Mouse (Mus musculus) intestine, postnatal 0 days (tissue): Measurements from ENCODE around the gene Trim56. TPM values are rescaled to one million over a fixed set of nuclear protein-coding genes. Genes with fewer than 3 reads are reported as not detected.
A peak's percentile ranks its signal among the peaks of the same experiment; 100 is the strongest.

Source experiments
- ATAC-seq: fragments of 200-750 bp; cut with Nextera tagmentation; 2 replicates; pipeline ENCODE4 v1.8.0; 2017; ENCODE audit warnings: mild to moderate bottlenecking, moderate TSS enrichment, moderate library complexity
- H3K27ac ChIP-seq: fragments of 300-500 bp; sonication (generic); 2 replicates; pipeline ENCODE4 v1.5.1; 2014; ENCODE audit warnings: mild to moderate bottlenecking, low read depth, low read length, moderate library complexity
- H3K27me3 ChIP-seq: fragments of 300-500 bp; sonication (generic); replicated peaks from 2 replicates; pipeline ENCODE4 v1.6.1; 2014; ENCODE audit warnings: low read length, mixed read lengths; ENCODE audit not compliant: control insufficient read depth, insufficient read depth
- H3K36me3 ChIP-seq: fragments of 300-500 bp; sonication (generic); 2 replicates; pipeline ENCODE4 v1.6.1; 2014; ENCODE audit warnings: mild to moderate bottlenecking, moderate library complexity; ENCODE audit not compliant: control insufficient read depth, insufficient read depth
- H3K4me1 ChIP-seq: fragments of 300-500 bp; sonication (generic); replicated peaks from 2 replicates; pipeline ENCODE4 v1.6.1; 2014; ENCODE audit warnings: antibody characterized with exemption, low read length, mixed read lengths; ENCODE audit not compliant: control insufficient read depth, insufficient read depth
- H3K4me2 ChIP-seq: fragments of 300-500 bp; sonication (generic); replicated peaks from 2 replicates; pipeline ENCODE4 v1.6.1; 2014; ENCODE audit warnings: low read depth, mild to moderate bottlenecking, moderate library complexity
- H3K4me3 ChIP-seq: fragments of 300-500 bp; sonication (generic); 2 replicates; pipeline ENCODE4 v1.5.1; 2014; ENCODE audit warnings: low read depth, low read length
- H3K9ac ChIP-seq: fragments of 300-500 bp; sonication (generic); 2 replicates; pipeline ENCODE4 v1.6.1; 2014; ENCODE audit warnings: mild to moderate bottlenecking, low read depth, low read length
- H3K9me3 ChIP-seq: fragments of 300-500 bp; sonication (generic); 2 replicates; pipeline ENCODE4 v1.6.1; 2016; ENCODE audit warnings: mixed run types; ENCODE audit not compliant: control insufficient read depth
- CTCF ChIP-seq: sonication (generic); IDR thresholded peaks from 2 replicates; pipeline ENCODE4 v1.5.1; 2016; ENCODE audit warnings: low read depth, mild to moderate bottlenecking, control low read depth, antibody characterized with exemption, moderate library complexity
- WGBS: fragments of 180-500 bp; shearing (Covaris S2); extraction: QIAGEN DNeasy Blood & Tissue Kit; methylation state at CpG from one replicate; pipeline ENCODE4 v1.1.7; 2014; 5-methylcytosine and 5-hydroxymethylcytosine counted together
- polyA plus RNA-seq: library from polyadenylated mRNA; unstranded; fragments of >200 nt; fragmentation: Nextera tagmentation; extraction: Ambion mirVana; gene quantifications from 2 replicates; pipeline ENCODE4 v1.2.1, GENCODE M21; 2015

Gene Trim56
- polyA plus RNA-seq, 1 experiment from 2014 or later, result 7.7 TPM

GRCm38 (mm10) chr5:137110863-137111262 is 5.1 kb downstream of the Trim56 start:
- no peak overlapping the region for H3K4me3 ChIP-seq
- WGBS, result 91% methylated on average over 12 of the region's 12 CpGs
- no peak overlapping the region for H3K9ac ChIP-seq
- no peak for ATAC-seq
- peaks cover 4% of the 10 kb centered on the region for H3K4me1 ChIP-seq
- no peak overlapping the region for H3K4me2 ChIP-seq
- peaks cover 37% of the 10 kb centered on the region for H3K36me3 ChIP-seq
- H3K9me3 ChIP-seq, result no peaks in the 10 kb centered on the region
- no peak for TF ChIP-seq CTCF
- H3K27me3 ChIP-seq, result no peaks in the 10 kb centered on the region
- no peak overlapping the region for H3K27ac ChIP-seq

DNA sequence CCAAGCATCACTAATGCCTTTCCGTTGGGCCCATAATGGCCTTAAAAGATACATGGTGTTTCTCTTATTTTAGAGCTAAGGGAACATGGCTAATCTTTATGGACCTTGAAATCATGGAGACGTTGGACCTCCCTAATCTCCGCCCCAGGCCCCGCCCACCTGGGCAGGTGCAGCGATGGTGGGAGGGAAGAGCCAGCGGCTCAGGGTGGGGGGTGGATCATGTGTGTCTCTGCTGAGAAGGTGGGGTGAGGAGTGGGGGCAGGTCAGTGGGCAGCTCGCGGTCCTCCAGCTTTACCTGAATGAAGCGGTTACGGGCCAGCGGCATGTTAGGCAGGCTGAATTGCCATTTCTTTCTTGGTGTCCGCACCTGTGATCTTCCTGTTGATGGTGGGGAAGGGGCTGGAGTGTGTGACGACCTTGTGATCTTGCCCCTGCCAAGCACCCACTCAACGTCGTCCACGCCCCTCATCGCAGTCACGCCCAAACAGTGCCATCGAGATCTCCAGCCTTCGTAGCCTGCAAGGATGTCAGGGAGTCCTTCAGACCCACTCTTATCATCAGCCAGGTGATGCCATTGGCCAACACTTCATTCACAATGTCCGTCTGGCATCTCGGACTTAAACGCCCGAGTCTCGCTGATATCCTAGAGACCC is 5.9 kb downstream of the Trim56 start:
- H3K4me2 ChIP-seq, result peak overlapping the region; percentile 30; the same call in 1 of the 2 replicates
- H3K9ac ChIP-seq, result no peak overlapping the region
- H3K9me3 ChIP-seq, result no peaks in the 10 kb centered on the region
- H3K4me3 ChIP-seq, result no peak overlapping the region
- no peak for TF ChIP-seq CTCF
- ATAC-seq, result no peak
- peaks cover 3% of the 10 kb centered on the region for H3K4me1 ChIP-seq
- H3K36me3 ChIP-seq, result peaks cover 37% of the 10 kb centered on the region
- no peaks in the 10 kb centered on the region for H3K27me3 ChIP-seq
- H3K27ac ChIP-seq, result no peak overlapping the region
- WGBS, result 60% methylated on average over 25 of the region's 25 CpGs

DNA sequence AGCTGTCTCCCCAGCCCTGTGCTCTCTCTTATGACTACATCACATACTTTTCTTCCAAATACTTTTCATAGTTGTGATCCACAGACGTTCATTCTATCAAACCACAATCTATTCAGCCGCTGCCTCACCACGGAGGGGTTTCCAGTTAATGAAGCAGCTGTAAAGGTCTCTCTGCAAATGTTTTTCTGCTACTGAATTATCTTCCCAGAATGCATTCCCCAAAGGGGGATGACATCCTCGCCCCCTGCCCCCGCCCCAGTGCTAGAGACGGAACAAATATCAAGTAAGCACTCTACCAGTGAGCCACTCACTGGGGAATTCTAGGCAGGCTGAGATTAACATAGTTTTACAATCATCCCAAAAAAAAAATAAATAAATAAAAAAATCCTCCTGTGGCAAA is 7.9 kb downstream of the Trim56 start:
- no peak overlapping the region for H3K9ac ChIP-seq
- H3K4me3 ChIP-seq, result no peak overlapping the region
- no peak overlapping the region for H3K27ac ChIP-seq
- no peaks in the 10 kb centered on the region for H3K27me3 ChIP-seq
- no peak for TF ChIP-seq CTCF
- no peaks in the 10 kb centered on the region for H3K4me1 ChIP-seq
- peaks cover 20% of the 10 kb centered on the region for H3K36me3 ChIP-seq
- 65% methylated on average over 6 of the region's 6 CpGs for WGBS
- H3K4me2 ChIP-seq, result no peak overlapping the region
- no peak for ATAC-seq
- H3K9me3 ChIP-seq, result no peaks in the 10 kb centered on the region

DNA sequence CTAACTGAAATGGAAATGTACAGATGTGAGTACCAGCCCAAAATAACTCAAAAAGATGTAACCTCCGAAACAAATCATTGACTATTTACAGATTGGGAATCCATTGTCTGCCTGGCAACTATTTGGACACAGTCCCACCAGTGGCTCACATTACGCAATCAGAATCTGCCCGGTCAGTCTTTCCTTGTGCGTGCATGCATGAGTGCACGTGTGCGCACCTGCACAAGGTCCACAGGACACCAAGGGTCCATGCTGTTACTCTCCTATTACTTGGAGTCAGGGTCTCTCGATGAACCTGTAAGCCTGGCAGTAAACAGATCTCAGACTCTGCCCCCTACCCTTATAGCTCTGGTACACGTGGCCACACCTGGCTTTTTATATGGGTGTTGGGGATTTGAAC is 8.3 kb downstream of the Trim56 start:
- no peaks in the 10 kb centered on the region for H3K4me1 ChIP-seq
- no peak for ATAC-seq
- no peak overlapping the region for H3K27ac ChIP-seq
- H3K9me3 ChIP-seq, result no peaks in the 10 kb centered on the region
- TF ChIP-seq CTCF, result no peak
- H3K4me3 ChIP-seq, result no peak overlapping the region
- H3K27me3 ChIP-seq, result no peaks in the 10 kb centered on the region
- peaks cover 16% of the 10 kb centered on the region; the same call in 1 of the 2 replicates for H3K36me3 ChIP-seq
- H3K9ac ChIP-seq, result no peak overlapping the region
- H3K4me2 ChIP-seq, result no peak overlapping the region
- WGBS, result 74% methylated on average over 8 of the region's 8 CpGs

DNA sequence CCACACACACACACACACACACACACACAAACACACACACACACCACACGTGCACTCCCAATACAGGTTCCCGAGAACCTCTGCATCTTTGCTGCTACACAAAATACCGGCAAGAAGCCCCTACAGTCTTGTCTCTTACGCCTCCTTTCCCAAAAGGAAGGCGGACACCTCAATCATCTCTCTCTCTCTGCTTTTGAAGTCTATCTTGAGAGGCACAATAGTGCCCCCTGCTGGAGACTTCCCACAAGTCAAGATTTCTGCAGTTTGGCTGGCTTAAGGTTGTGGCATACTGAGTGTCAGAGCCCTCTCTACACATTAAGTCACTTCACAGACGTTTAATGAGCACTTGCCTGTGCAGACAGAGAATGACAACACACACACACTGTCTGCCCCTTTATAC is 9.0 kb downstream of the Trim56 start:
- H3K4me2 ChIP-seq, result no peak overlapping the region
- H3K36me3 ChIP-seq, result peaks cover 11% of the 10 kb centered on the region; the same call in 1 of the 2 replicates
- H3K9me3 ChIP-seq, result no peaks in the 10 kb centered on the region
- ATAC-seq, result no peak
- no peak overlapping the region for H3K27ac ChIP-seq
- 11% methylated on average over 6 of the region's 6 CpGs for WGBS
- TF ChIP-seq CTCF, result peak; percentile 91
- no peaks in the 10 kb centered on the region for H3K27me3 ChIP-seq
- no peak overlapping the region for H3K4me3 ChIP-seq
- H3K9ac ChIP-seq, result no peak overlapping the region
- no peaks in the 10 kb centered on the region for H3K4me1 ChIP-seq

DNA sequence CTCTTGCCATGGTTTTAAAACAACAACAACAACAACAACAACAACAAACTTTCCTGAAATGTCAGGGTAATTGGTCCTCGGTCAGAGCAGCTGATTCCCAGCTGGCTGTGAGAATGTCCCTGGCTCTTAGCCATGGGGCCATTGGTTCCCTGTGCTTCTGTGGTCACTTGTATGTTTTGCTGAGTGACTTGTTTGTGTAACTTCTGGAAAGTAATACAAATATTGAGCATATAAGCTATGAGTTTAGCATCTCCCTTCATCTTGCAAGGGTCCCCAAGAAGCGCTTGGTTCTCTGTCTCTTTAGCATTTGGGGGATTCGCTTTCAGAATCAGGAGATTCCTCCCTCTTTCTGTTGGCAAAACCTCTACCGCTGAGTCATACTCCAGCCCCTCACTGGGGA is 9.6 kb downstream of the Trim56 start:
- WGBS, result 77% methylated on average over 4 of the region's 4 CpGs
- TF ChIP-seq CTCF, result no peak
- H3K4me3 ChIP-seq, result no peak overlapping the region
- H3K36me3 ChIP-seq, result peaks cover 10% of the 10 kb centered on the region; the same call in 1 of the 2 replicates
- no peak for ATAC-seq
- no peak overlapping the region for H3K9ac ChIP-seq
- no peak overlapping the region for H3K4me2 ChIP-seq
- H3K27me3 ChIP-seq, result no peaks in the 10 kb centered on the region
- H3K4me1 ChIP-seq, result no peaks in the 10 kb centered on the region
- H3K9me3 ChIP-seq, result no peaks in the 10 kb centered on the region
- no peak overlapping the region for H3K27ac ChIP-seq
